Mouse (Mus musculus) forebrain, embryonic 11.5 days (tissue): ENCODE measurements around the gene Hpca. TPM values are rescaled to one million over a fixed set of nuclear protein-coding genes. Genes with fewer than 3 reads are reported as not detected.

Experiments
- ATAC-seq: fragments of 200-750 bp; cut with Nextera tagmentation; replicated peaks from 2 replicates; pipeline ENCODE4 v1.8.0; 2017; ENCODE audit warnings: moderate TSS enrichment; ENCODE audit not compliant: low FRiP score
- DNase-seq: peaks from one replicate; pipeline ENCODE4 v3.0.0-alpha.2; 2017; ENCODE audit warnings: low spot score
- H3K27ac ChIP-seq: fragments of 300-500 bp; sonication (generic); 2 replicates; pipeline ENCODE4 v1.5.1; 2014; ENCODE audit warnings: low read depth, low read length
- H3K27me3 ChIP-seq: fragments of 300-500 bp; sonication (generic); 2 replicates; pipeline ENCODE4 v1.6.1; 2014; ENCODE audit warnings: mild to moderate bottlenecking, low read length, mixed read lengths; ENCODE audit not compliant: control insufficient read depth, insufficient read depth
- H3K36me3 ChIP-seq: fragments of 300-500 bp; sonication (generic); 2 replicates; pipeline ENCODE4 v1.6.1; 2014; ENCODE audit warnings: mild to moderate bottlenecking, low read length, moderate library complexity, mixed read lengths; ENCODE audit not compliant: control insufficient read depth, insufficient read depth
- H3K4me1 ChIP-seq: fragments of 300-500 bp; sonication (generic); replicated peaks from 2 replicates; pipeline ENCODE4 v1.6.1; 2014; ENCODE audit warnings: low read length, mixed read lengths; ENCODE audit not compliant: control insufficient read depth, insufficient read depth
- H3K4me2 ChIP-seq: fragments of 300-500 bp; sonication (generic); 2 replicates; pipeline ENCODE4 v1.6.1; 2014; ENCODE audit warnings: low read depth, mild to moderate bottlenecking, low read length, moderate library complexity, mixed read lengths; ENCODE audit not compliant: severe bottlenecking
- H3K4me3 ChIP-seq: fragments of 300-500 bp; sonication (generic); 2 replicates; pipeline ENCODE4 v1.5.1; 2014; ENCODE audit warnings: low read depth, low read length
- H3K9ac ChIP-seq: fragments of 300-500 bp; sonication (generic); 2 replicates; pipeline ENCODE4 v1.6.1; 2014; ENCODE audit warnings: low read length
- H3K9me3 ChIP-seq: fragments of 300-500 bp; sonication (generic); 2 replicates; pipeline ENCODE4 v1.6.1; 2016; ENCODE audit warnings: low read length, mixed read lengths; ENCODE audit not compliant: control insufficient read depth
- WGBS: fragments of 180-500 bp; shearing (Covaris S2); extraction: QIAGEN DNeasy Blood & Tissue Kit; methylation state at CpG from one replicate; pipeline ENCODE4 v1.1.7; 2014; 5-methylcytosine and 5-hydroxymethylcytosine counted together
- polyA plus RNA-seq: library from polyadenylated mRNA; unstranded; fragments of >200 nt; fragmentation: Nextera tagmentation; extraction: Ambion mirVana; gene quantifications from 2 replicates; pipeline ENCODE4 v1.2.1, GENCODE M21; 2014

The Hpca gene
- 0.87 and 1.2 TPM in 2 replicates for polyA plus RNA-seq

- H3K36me3 ChIP-seq: no peaks in the 10 kb centered on the region
- no peak for ATAC-seq
- DNase-seq: no peak
- WGBS: under 1% methylated on average over 15 of the region's 17 CpGs
- peaks cover 12% of the 10 kb centered on the region for H3K4me1 ChIP-seq
- no peaks in the 10 kb centered on the region for H3K9me3 ChIP-seq
- no peak within 1 kb of the TSS for H3K27ac ChIP-seq
- peak within 1 kb of the TSS; percentile 33 for H3K4me3 ChIP-seq
- peak within 1 kb of the TSS; percentile 83 for H3K4me2 ChIP-seq
- H3K27me3 ChIP-seq: peaks cover 31% of the 10 kb centered on the region
- H3K9ac ChIP-seq: peak within 1 kb of the TSS; percentile 37
Measured at GRCm38 (mm10) chr4:129121569-129122086, at the start of gene Hpca. TSS of gene Hpca (minus strand) at chr4:129122036.

- no peak for DNase-seq
- no peaks in the 10 kb centered on the region for H3K36me3 ChIP-seq
- WGBS: 82% methylated on average over 4 of the region's 4 CpGs
- no peaks in the 10 kb centered on the region for H3K27me3 ChIP-seq
- no peak overlapping the region for H3K4me2 ChIP-seq
- no peaks in the 10 kb centered on the region for H3K9me3 ChIP-seq
- no peaks in the 10 kb centered on the region for H3K4me1 ChIP-seq
- no peak overlapping the region for H3K9ac ChIP-seq
- no peak for ATAC-seq
- H3K4me3 ChIP-seq: no peak overlapping the region
- no peak overlapping the region for H3K27ac ChIP-seq
Measured at GRCm38 (mm10) chr4:129161581-129162255, 39.9 kb upstream of the Hpca start.

- Histone ChIP-seq H3K36me3 (no peaks in the 10 kb centered on the region), H3K9me3 (no peaks in the 10 kb centered on the region), H3K27ac (no peak overlapping the region), H3K27me3 (no peaks in the 10 kb centered on the region), H3K4me1 (no peaks in the 10 kb centered on the region), H3K4me2 (no peak overlapping the region), H3K9ac (no peak overlapping the region), H3K4me3 (no peak overlapping the region)
- 94% methylated on average over 1 of the region's 1 CpGs for WGBS
- no peak for ATAC-seq
- no peak for DNase-seq
Measured at GRCm38 (mm10) chr4:129161076-129161475, 39.2 kb upstream of the Hpca start.

- DNase-seq (no peak), ATAC-seq (no peak)
- Histone ChIP-seq H3K4me2 (no peak overlapping the region), H3K36me3 (no peaks in the 10 kb centered on the region), H3K27ac (no peak overlapping the region), H3K27me3 (no peaks in the 10 kb centered on the region), H3K9ac (no peak overlapping the region), H3K4me1 (no peaks in the 10 kb centered on the region), H3K4me3 (no peak overlapping the region), H3K9me3 (no peaks in the 10 kb centered on the region)
- WGBS: 79% methylated on average over 3 of the region's 3 CpGs
Measured at GRCm38 (mm10) chr4:129158549-129158948, 36.7 kb upstream of the Hpca start.

- ATAC-seq (no peak), DNase-seq (no peak)
- no peak overlapping the region for H3K27ac ChIP-seq
- H3K27me3 ChIP-seq: no peaks in the 10 kb centered on the region
- no peak overlapping the region for H3K9ac ChIP-seq
- H3K4me2 ChIP-seq: no peak overlapping the region
- 93% methylated on average over 5 of the region's 5 CpGs for WGBS
- no peaks in the 10 kb centered on the region for H3K9me3 ChIP-seq
- no peak overlapping the region for H3K4me3 ChIP-seq
- H3K4me1 ChIP-seq: no peaks in the 10 kb centered on the region
- no peaks in the 10 kb centered on the region for H3K36me3 ChIP-seq
Measured at GRCm38 (mm10) chr4:129157541-129157940, 35.7 kb upstream of the Hpca start.

- ATAC-seq (no peak), DNase-seq (no peak)
- Histone ChIP-seq H3K36me3 (no peaks in the 10 kb centered on the region; the same call in 1 of the 2 replicates), H3K27ac (no peak overlapping the region), H3K27me3 (no peaks in the 10 kb centered on the region), H3K4me3 (no peak overlapping the region), H3K4me1 (no peaks in the 10 kb centered on the region), H3K9ac (no peak overlapping the region), H3K9me3 (no peaks in the 10 kb centered on the region), H3K4me2 (no peak overlapping the region)
- WGBS: 96% methylated on average over 4 of the region's 4 CpGs
Measured at GRCm38 (mm10) chr4:129151276-129151811, 29.5 kb upstream of the Hpca start.

- DNase-seq (no peak), ATAC-seq (no peak)
- Histone ChIP-seq H3K4me3 (no peak overlapping the region), H3K27me3 (no peaks in the 10 kb centered on the region), H3K9ac (no peak overlapping the region), H3K36me3 (no peaks in the 10 kb centered on the region; the same call in 1 of the 2 replicates), H3K4me1 (no peaks in the 10 kb centered on the region), H3K4me2 (no peak overlapping the region), H3K9me3 (no peaks in the 10 kb centered on the region), H3K27ac (no peak overlapping the region)
- 81% methylated on average over 1 of the region's 1 CpGs for WGBS
Measured at GRCm38 (mm10) chr4:129149321-129149720, 27.5 kb upstream of the Hpca start.

GRCm38 (mm10) chr4:129147552-129148103 lies 25.8 kb upstream of the Hpca start:
- no peak for ATAC-seq
- no peak overlapping the region for H3K27ac ChIP-seq
- no peak overlapping the region for H3K4me2 ChIP-seq
- no peaks in the 10 kb centered on the region for H3K9me3 ChIP-seq
- DNase-seq: no peak
- no peaks in the 10 kb centered on the region; the same call in 1 of the 2 replicates for H3K36me3 ChIP-seq
- no peaks in the 10 kb centered on the region for H3K4me1 ChIP-seq
- no peak overlapping the region for H3K9ac ChIP-seq
- 91% methylated on average over 13 of the region's 13 CpGs for WGBS
- no peak overlapping the region for H3K4me3 ChIP-seq
- no peaks in the 10 kb centered on the region for H3K27me3 ChIP-seq
